Mouse (Mus musculus) cerebellum, adult 11-12 months (tissue): Measurements from ENCODE around the gene Vmn1r46.
"Not testable (repeated sequence)": the region's sequence is repeated elsewhere in the genome, so short reads cannot be mapped to it uniquely, and the experiment has no call there.

ENCODE experiments used
- DNase-seq: peaks from one replicate; pipeline ENCODE4 v3.0.0; 2022

Gene Vmn1r46

GRCm38 (mm10) chr6:89969013-89969412, at the start of gene Vmn1r46:
Gene Vmn1r46 (plus strand): TSS chr6:89969313.
- DNase-seq, result no peak

DNA sequence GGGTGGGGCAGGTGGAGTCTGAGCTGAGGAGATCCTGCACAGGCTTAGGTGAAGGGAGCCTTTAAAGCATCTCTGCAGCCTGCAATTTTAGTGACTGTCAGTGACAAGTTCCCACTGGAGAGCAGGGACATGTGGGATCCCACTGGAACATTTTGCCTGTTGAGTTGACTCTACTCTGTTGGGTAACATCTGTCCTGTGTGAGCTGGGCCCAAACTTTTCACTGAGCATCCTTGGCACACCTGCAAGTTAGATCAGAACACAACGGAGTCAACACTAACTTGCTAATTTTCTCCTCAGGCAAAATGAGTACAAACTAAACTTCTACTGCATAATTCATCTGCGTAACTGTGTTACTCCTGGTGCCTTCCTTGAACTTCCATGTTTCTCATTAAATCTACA, 28.6 kb upstream of the Vmn1r46 start, which contains the start of gene Vmn1r45:
Gene Vmn1r45 (minus strand): TSS at position 101 of the 400 bp plus-strand sequence.
- not testable (repeated sequence) for DNase-seq

DNA sequence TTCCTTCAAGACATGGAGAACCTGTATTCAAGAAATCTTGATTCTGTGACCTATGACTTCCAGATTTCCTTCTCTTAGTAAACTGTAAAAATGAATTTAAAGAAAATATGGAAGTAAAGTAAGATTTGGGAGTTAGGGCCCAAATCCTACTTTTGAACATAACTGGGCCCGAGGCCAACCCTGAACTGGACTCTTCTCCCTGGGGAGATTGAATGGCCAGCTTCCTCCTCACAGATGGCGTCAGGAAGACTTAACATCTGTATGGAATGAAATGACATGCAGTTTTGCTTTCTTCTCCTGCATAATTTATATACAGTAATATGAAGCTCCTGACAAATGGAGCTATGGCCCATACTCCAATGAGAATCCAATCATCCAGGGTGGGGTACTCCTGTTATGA, 28.2 kb upstream of the Vmn1r46 start:
- no peak for DNase-seq

DNA sequence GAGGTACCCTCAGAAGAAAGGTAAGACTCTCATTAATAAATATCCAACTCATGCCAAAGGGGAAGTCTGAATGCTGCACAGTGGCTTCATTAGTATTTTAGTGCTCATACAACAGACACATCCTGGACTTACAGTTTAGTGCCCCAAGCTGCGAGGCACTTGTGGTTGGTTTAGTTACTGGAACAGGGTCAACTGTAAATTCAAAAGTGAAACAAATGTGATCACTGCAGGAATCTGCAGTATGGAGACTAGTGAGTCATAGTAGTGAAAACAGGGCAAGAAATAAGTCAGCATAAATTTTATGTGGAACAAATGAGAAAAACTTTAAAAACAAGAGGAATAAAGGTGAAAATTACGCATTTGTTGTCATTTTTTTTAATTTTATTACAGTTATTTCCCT, 15.6 kb upstream of the Vmn1r46 start:
- no peak for DNase-seq

- DNase-seq, result no peak
These were observed 2.8 kb upstream of the Vmn1r46 start for GRCm38 (mm10) chr6:89966341-89966740.

GRCm38 (mm10) chr6:89985989-89986388, 16.9 kb downstream of the Vmn1r46 start:
- no peak for DNase-seq

DNA sequence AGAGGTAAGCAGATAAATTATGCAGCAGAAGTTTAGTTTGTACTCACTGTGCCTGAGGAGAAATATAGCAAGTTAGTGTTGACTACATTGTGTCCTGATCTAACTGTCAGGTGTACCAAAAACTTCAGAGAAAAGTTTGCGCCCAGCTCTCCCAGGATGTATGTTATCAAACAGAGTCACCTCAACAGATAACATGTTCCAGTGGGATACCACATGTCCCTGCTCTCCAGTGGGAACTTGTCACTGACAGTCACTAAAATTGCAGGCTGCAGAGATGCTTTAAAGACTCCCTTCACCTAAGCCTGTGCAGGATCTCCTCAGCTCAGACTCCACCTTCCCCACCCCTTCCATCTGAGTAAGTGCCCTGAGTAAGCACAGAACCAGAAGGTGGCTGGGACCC, 46.7 kb downstream of the Vmn1r46 start, which contains the start of gene Vmn1r47:
Gene Vmn1r47 (plus strand): TSS at position 301 of the 400 bp plus-strand sequence.
- DNase-seq, result not testable (repeated sequence)
